Mouse (Mus musculus) spleen, embryonic (tissue): ENCODE measurements around the gene Iqcn.

Experiments
- CTCF ChIA-PET: fragments of 350-600 bp; sonication (Branson Sonifier 250); formaldehyde crosslinking; loops from one replicate; lab custom pipeline; 2022; lab: Charles Lee

Iqcn gene

DNA sequence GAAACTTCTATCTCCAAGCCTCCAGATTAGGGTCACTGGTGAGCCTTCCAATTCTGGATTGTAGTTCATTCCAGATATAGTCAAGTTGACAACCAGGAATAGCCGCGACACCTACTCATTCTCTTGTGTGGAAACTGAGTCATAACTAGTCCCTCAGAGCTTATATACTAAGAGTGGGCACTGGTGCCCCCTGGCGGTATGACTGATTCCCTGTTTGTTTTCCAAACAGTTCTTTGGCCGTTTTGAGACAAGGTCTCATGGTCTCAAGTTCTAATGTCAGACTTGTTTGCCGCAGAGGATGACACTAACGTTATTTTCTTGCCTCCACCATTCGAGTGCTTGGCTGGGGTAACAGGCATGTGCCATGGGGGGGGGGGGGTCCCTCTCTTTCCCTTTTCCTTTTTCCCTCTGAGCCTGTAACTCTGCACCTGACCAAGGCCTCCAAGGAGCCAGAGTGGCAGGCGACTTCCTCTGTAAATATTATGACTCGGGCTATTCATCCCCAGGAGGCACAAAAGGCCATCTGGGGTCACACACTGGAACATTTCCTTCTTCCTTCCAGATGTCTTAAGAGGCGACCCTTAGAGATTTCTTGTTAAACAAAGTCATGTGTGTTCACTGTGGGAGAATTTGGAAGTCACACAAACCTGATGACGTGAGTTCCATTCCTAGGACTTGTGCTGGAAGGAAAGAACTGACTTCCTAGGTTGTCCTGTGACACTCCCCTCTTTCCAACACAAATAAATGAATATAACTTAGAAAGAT, 48.9 kb downstream of the Iqcn start:
- CTCF ChIA-PET, result interaction anchor here (0.5 to 0.7 kb wide), 2 partner anchors 11 to 70 kb away, joined by 3 read pairs; no protein-coding TSS in a partner anchor

DNA sequence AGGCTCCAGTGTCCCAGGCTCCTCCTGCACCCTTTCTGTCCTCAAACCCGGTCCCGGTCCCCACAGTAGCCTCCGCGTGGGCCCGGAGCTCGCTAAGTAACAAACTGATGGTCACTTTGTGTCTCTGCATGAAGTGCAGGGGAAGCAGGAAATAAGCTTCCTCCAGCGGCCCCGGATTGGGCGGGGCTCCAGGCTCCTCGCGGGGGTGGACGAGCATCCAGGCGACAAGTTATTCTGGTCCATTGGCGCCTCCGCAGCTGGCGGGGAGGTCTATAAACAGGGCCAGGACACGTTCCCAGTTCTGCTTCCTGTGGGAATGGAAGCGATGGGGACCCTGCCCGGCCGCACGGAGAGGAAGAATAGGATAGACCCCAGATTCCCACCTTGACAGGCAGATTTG, 49.9 kb downstream of the Iqcn start:
- CTCF ChIA-PET, result interaction anchor here (0.6 to 0.7 kb wide), 3 partner anchors 10 to 33 kb away, joined by 3 to 13 read pairs (median 5); no protein-coding TSS in a partner anchor

DNA sequence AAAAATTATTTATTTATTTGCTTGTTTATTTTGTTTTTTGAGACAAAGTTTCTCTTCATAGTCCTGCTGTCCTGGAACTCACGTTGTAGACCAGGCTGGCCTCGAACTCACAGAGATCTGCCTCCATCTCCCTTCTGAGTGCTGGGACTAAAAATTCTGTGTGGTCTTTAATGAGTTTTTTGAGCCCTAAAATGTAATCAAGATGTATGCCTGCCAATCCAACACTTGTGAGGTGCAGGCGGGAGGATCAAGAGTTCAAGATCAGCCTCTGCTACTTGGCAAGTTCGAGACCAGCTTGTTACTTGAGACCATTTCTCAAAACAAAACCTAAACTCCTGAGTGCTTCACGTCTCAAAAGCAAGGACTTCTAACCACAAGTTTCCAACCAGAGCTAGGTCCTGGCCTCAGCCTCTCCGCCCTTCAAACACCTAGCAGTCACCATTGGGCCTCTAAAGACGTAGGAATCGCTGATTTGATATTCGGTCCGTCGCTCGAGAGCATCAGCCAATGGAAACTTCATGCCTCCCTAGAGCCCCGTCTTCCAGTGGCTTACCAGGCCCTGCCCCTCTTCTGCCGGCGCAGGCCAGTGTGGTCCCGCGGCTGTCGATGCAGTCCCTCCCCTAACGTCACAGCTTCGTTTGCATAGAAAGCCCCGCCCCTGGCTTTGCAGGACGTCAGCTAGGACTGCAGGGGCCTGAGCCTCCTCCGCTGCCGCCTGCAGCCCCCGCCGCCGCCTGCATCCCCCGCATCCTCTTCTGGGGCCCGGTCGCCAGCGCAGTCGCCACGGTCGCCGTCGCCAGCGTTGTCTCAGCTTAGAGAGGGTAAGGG, 51.0 kb downstream of the Iqcn start, which contains the start of gene Rab3a:
TSS of gene Rab3a (plus strand) at position 637 of the 828 bp plus-strand sequence.
- CTCF ChIA-PET, result interaction anchor here (0.7 to 1.0 kb wide), 2 partner anchors 34 to 36 kb away, joined by 3 to 5 read pairs; partner anchors contain the start of gene Gm3336

DNA sequence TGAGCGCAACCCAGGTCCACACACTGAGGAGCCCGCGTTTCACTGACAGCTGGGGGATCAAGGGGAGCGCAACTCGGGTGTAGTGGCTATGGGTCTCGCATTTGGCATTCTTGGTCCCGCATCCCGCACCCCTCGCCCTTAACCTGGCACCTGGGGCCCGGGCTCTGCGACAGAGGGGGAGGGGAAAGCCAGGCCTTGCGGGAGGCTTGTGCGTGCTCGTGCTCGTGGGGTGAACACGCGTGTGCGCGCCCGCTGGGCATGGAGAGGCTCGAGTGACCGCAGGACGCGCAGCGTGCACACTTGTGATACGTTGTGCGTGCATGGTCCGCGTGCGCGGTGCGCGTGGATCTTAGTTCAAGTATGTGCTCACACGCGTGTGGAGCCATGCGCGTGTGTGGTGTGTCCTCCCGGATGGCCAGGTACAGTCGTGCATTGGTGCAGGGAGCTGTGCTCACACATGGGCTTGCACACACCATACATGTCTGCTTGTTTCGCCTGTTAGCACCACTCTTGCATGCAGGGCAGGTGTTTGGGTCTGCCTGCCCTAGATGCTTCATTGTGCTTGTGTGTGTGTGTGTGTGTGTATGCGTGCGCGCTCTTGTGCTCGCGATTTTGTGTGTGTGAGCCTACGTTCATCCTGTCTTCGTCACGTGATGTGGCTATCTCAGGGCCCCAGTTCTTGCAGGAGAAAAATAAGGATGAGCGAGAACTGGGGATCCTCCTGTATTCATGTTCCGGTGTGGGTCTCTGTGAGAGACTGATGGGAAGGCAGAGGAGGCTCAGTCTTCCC, 51.8 kb downstream of the Iqcn start:
- CTCF ChIA-PET, result interaction anchor here (1.0 kb wide), 1 partner anchor 37 kb away, joined by 3 read pairs; the partner anchor contains the start of gene Gm3336

DNA sequence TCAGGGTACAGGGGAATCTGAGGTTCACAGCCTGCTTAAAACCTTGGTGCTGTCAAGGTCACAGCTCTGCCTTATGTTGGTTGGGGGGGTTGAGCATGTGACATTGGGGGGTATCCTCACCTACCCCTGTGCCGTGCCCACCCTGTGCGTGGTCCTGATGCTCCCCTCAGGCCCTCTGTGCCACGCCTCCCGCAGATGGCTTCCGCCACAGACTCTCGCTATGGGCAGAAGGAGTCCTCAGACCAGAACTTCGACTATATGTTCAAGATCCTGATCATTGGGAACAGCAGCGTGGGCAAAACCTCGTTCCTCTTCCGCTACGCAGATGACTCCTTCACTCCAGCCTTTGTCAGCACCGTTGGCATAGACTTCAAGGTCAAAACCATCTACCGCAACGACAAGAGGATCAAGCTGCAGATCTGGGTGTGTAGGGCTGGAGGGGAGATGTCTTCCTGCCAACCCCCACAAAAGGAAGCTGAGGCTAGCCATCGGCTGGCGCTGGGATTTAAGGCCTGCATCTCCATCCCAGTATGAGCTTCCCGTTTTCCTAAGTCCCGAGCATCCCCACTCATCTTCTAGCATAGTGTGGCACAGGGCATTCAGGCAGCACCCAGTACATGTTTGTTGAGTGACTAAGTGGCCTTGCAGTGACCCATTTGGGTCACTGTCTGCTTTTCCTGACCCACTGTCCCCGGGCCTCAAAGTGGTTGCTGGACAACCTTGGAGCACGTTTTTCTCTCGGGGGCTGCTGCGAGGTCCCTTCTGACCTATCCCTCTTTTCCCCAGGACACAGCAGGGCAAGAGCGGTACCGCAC, 52.6 kb downstream of the Iqcn start:
- CTCF ChIA-PET, result interaction anchor here (0.7 kb wide), 1 partner anchor 79 kb away, joined by 3 read pairs; no protein-coding TSS in a partner anchor

DNA sequence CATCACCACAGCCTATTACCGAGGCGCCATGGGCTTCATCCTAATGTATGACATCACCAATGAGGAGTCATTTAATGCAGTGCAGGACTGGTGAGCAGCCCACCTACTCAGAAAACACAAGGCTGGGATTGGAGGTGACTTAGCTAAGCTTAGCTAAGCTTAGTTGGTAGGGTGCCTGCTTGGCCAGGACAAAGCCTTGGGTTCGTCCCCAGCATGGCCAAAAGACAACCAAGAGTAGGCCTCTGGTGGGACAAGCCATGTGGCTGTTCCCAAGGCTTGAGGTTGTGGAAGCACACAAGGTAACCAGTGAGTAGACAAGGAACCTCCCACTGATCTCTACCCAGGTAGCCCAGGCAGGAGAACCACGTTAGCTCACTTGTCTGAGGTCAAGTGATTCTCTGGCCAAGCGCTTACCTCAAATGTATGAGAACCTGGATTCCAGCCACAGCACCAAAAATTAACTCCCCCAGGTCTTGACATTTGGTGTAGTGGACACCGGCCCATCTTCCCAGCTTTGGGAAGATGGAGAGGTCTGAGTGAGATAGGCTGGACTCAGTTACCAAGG, 53.3 kb downstream of the Iqcn start:
- CTCF ChIA-PET, result interaction anchor here (0.7 kb wide), 1 partner anchor 80 kb away, joined by 3 read pairs; no protein-coding TSS in a partner anchor

DNA sequence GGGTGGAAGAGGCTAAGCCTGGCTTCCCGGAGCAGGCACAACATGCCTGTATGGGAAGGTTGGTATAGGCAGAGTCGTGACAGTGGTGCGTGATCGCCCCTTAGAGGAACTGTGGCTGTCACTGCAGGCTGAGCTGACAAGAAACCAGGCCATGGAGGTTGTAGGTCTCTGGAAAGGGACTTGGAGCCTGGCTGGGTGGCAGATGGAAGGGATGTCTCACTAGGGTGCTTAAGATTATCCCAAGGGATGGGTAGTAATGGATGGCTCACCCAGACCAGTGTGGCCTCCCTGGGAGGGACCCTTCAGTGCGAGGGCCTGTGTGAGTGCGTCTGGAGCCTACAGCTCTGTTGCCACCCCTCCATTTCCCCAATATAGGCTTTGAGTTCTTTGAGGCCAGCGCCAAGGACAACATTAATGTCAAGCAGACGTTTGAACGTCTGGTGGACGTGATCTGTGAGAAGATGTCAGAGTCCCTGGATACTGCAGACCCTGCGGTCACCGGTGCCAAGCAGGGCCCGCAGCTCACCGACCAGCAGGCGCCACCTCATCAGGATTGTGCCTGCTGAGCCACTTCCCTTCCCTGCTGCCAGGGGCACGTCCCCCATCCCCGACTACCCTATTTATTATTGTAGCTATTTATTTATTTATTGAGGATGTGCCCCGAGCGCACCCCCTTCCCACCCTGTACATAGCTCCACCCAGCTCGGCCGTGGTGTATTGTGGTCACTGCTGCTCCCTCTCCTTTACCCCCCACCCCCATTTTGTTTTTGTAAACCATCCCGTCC, 54.5 kb downstream of the Iqcn start:
- CTCF ChIA-PET, result no interaction called here

DNA sequence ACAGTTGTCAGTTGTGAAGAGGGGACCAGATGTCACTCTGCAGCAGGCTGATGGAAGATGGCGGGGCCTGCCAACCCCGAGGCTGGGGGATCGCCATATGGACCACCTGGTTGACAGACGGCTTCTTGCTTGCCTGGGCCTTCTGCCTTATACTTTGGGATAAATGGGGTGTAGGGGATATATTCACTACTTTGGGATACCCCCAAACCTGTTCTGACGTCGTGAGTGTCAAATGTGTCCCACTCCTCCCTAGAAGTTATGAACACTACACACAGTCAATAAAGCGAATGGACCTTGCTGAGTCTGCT, 55.0 kb downstream of the Iqcn start:
- CTCF ChIA-PET, result no interaction called here

DNA sequence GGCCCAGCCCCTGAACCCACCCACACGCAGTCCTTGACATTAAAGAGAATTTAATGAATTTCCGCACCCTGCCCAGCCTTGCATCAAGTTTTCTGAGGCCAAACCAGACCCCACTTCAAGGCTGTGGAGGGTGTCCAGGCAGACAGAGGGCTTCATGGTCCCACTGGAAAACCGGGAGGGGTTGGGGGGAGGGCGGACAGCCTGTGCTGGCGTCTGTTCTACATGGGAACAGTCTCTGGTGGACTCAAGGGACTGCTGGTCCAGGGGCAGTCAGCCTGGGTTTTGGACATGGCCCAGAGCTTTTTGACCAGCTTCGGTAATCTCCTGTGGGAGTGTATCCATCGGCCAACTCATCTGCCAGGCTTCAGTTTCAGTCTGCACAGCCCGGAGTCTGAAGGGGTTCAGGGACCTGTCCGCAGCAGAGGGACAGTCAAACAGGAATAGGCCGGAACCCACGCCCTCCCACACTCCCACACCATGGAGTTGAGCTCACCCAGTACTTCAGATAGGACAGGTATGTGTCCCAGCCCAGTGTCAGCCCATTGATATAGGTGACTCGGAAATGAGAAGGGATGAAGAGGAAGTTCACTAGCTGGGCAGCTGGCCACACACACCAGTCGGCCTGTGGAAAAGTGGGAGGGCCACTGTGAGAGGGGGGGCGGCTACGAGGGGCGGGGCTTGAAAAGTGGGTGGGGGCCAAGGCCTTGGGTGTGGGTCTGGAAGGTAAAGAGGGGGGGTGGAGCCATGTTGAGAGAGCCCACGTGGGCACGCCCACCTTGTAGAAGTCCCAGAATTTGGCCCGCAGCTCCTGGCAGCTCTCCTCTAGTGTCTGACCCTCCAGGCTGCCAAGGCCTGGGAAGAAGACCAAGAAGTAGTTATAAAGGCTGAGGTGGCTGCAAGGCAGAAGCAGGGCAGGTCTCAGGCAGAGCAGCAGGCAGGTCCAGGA, 55.6 kb downstream of the Iqcn start:
- CTCF ChIA-PET, result interaction anchor here (0.5 to 1.1 kb wide), 3 partner anchors 9 to 18 kb away, joined by 3 to 6 read pairs (median 3); no protein-coding TSS in a partner anchor

DNA sequence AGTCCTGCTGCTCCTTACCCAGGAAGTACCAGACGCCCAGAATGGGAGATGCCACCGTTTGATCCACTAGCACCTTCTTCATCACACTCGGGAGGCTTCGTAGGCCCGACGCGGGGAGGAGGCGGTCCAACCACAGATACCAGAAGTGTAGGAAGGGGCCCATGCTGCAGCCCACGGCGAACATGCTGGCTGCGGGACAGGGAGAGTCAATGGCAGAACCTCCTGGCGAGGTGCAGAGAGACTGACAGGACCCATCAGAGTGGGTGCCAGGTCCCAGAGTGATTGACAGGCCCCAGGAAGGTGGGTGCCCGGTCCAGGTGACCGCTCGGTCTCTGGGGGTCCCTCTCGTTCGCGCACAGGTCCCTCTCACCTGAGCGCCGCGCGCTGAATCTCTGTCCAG, 57.1 kb downstream of the Iqcn start:
- CTCF ChIA-PET, result no interaction called here

DNA sequence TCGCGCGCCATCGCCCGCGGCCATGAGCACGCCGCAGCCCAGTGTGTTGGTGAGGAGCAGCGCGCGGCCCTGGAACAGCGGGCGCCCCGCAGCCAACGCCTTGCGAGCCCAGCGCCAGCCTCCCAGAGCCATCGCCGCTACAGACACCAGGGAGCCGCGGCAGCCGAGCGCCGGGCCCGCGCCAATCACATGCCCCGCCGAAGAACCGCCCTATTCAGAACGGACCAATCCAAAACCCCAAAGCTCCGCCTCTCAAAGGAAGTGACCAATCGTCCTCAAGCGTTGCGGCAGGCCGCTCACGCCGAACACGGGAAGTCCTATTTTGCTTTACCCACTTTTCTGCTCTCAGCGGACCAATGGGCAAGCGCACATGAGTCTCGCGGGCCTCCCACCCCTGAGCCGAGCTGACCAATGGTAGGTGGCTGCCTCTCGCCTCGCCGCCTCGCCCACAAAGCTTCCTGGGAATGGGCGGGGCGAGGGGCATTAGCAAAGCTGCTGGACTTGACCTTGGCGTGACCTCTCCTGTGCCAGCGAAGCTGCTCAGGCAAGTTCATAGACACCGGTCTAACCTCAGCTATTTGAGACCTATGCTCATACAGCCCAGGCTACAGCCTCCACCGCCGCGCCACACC, 57.6 kb downstream of the Iqcn start, which contains the start of gene Mpv17l2:
TSS of gene Mpv17l2 (minus strand) at position 172 of the 632 bp plus-strand sequence.
- CTCF ChIA-PET, result no interaction called here

DNA sequence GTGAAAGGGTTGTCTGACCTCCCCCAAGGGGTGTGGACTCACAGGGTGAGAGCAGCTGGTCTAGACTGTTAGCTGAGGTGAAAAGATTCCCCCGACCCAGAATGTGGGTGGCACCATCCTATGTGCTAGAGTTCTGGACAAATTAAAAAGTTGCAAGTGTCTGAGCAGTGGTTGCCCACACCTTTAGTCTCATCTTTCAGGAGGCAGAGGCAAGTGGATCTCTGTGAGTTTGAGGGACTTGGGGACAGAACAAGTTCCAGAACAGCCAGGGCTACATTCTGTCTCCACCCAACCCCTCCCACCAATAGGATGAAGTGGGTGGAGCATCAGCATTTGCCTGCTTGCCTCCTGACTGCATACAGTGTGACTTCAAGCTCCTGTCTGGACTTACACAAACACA, 58.9 kb downstream of the Iqcn start:
- CTCF ChIA-PET, result interaction anchor here (0.6 to 1.9 kb wide), 3 partner anchors 10 to 1537 kb away, joined by 4 to 10 read pairs (median 6); no protein-coding TSS in a partner anchor

DNA sequence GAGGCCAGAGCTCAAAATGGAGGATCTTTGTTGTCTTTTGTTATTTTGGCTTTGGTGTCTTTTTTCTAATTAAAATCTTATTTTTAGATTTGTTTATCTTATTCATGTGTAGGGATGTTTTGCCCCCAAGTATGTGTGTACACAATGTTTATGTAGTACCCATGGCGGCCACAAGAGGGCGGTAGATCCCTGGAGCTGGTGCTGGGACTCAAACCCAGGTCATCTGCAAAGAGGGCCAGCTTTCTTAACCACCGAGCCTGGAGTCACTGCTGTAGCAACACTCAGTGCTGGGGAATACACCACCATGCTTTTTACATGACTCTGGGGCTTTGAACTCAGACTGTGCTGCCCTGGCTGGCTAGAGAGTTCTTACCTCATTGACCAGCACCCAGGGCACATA, 60.1 kb downstream of the Iqcn start:
- CTCF ChIA-PET, result interaction anchor here (0.8 to 1.9 kb wide), 7 partner anchors 9 to 840 kb away, joined by 3 to 6 read pairs (median 3); partner anchors contain the start of gene Arrdc2

DNA sequence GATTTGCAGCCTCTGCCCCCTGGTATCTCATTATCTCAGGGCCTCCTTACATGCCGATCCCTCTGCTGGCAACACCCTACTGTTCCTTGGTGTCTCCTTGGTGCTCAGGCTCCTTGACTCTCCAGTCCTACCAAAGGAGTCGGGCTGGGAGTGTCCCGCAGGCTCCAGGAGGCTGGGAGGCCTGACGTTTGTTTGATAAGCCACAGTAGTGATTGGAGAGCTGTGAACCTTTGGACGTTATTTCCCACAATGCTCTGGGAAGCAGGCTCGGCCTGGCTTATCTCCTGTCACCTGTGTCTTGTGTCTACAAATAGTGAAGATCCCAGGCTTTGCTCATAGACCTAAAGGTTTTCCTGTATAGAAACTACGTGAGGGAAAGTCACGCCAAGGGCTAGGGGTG, 60.8 kb downstream of the Iqcn start:
- CTCF ChIA-PET, result interaction anchor here (1.0 to 1.9 kb wide), 3 partner anchors 8 to 30 kb away, joined by 3 to 6 read pairs (median 3); no protein-coding TSS in a partner anchor

DNA sequence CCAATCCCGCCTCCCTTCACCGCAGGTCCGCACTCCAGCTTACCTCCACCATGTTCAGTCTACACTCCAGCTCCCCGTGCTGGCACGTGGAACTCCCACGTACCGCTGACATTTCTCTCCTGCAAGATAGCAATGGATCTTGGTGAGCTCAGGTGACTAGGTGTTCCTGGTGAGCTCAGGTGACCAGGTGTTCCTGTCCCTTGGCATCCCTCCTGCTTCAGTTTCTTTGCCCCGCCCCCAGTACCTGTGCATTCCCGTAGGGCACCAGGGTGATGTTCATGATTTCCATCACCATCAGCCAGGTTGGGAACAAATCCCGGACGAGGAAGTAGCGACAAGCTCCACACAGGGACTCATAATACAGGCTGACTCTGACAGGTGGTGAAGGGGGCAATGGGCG, 61.4 kb downstream of the Iqcn start:
- CTCF ChIA-PET, result no interaction called here

DNA sequence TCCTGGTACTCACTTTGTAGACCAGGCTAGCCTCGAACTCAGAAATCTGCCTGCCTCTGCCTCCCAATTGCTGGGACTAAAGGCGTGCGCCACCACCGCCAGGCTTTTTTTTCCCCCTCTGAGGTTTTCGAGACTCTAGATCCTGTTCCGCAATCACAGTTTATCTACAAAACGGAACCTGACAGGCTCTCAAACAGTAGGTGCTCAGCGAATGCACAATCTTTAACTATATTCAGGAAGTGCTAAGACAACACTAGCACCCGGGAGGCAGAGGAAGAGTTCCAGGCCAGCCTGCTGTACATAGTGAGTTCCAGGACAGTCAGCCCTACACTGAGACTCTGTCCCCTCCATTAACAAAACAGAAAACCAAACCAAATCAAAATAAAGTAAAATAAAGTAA, 62.1 kb downstream of the Iqcn start:
- CTCF ChIA-PET, result no interaction called here

DNA sequence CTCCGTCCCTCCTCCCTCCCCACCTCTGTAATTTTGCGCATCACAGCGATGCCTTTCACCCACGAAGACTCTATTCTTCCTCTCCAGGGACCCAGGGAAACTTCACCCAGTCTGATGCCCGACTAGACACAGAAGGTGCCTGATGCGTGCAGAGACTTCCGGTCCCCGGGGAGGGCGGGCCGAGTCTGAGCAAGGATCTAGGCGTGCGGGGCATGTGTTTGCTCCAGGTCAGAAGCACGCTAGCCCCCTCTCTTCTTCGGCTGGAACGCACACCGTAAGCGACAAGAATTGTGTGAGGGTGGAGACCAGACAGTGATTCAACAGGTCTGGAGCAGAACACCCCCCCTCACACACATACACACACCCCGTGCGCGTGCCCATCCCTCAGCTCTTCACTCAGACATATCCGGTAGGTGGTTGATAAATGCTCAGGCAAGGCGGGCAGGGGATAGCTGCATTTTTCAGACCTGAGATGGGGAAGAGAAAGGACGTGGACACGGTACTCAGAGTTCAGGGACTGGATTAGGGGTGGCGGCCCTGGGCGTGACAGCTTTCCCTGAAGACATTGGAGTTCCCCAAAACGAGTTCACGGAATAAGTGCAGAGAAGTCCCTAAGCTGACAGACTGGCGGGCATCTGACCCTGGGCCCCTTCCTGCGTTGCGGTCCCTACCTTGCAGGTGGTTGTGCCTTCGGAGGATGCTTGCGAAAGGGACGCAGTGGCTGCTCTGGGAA, 62.7 kb downstream of the Iqcn start:
- CTCF ChIA-PET, result interaction anchor here (1.2 kb wide), 1 partner anchor 36 kb away, joined by 3 read pairs; no protein-coding TSS in a partner anchor
